In the genomic region with DNA sequence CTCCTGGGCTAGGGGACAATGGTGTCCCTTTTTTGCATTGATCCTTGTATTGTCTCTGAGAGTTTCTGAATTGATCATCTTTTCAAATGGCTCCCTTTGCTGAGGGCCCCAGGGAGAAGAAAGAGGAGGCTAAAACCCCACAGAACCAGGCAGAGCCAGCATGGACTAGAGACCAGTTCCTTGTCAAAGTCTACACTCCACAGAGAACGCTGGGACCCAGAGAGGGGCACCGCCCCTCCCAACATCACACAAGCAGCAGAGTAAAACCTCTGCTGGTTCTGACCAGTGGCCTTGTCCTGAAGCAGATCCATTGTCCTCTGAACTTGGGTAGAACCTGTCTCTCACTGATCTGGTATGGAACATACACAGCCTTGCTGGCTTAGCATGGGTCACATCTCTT, we compare ENCODE assay signal across 37 mouse cellular contexts. TPM values are rescaled to one million over a fixed set of nuclear protein-coding genes. Genes with fewer than 3 reads are reported as not detected.
DNase-seq lines count a peak whose midpoint lies in the region; ATAC-seq and TF ChIP-seq lines count a peak whose summit lies in the region.
"Had no signal": no experiment of that assay in that cellular context is flagged by ENCODE, and none has a peak within 500 bp of the region (broad histone marks: within the 10 kb centered on the region; RNA-seq: fewer than 3 reads in every experiment).

No protein-coding gene starts in this region.

- in situ Hi-C loops in CH12.LX (cut with MboI; ENCODE audit: low pct_ligation_motif_present, low pct_unique_long_range_greater_than_20kb, low sequenced_read_pairs) = no loop called here

- WGBS in forebrain, embryonic 13.5 days = 79% methylated on average over 2 of the region's 2 CpGs
- 69% methylated on average over 2 of the region's 2 CpGs for WGBS in forebrain, embryonic 12.5 days
- WGBS in midbrain, embryonic 10.5 days = 85% methylated on average over 2 of the region's 2 CpGs
- WGBS in midbrain, postnatal 0 days = 81% methylated on average over 2 of the region's 2 CpGs
- WGBS in hindbrain, embryonic 12.5 days = 85% methylated on average over 2 of the region's 2 CpGs

- H3K4me2 ChIP-seq in forebrain, embryonic 13.5 days = no peak overlapping the region
- H3K4me2 ChIP-seq in forebrain, embryonic 12.5 days = no peak overlapping the region
- H3K4me2 ChIP-seq in midbrain, postnatal 0 days (ENCODE audit: low read depth, low read length, poor library complexity, severe bottlenecking) = no peak overlapping the region
- no peak overlapping the region for H3K4me2 ChIP-seq in CH12.LX (ENCODE audit: insufficient read depth, low read depth, poor library complexity, severe bottlenecking)
- no peak overlapping the region for H3K4me2 ChIP-seq in hindbrain, embryonic 12.5 days (replicated peaks)
- H3K4me2 ChIP-seq: limb, embryonic 15.5 days; liver, embryonic 13.5 days; neural tube, embryonic 12.5 days; stomach, embryonic 15.5 days had no signal

- no peak for TF ChIP-seq EP300 in CH12.LX (IDR thresholded peaks at IDR 0.05; ENCODE audit: low read length)

- H3K9me3 ChIP-seq in forebrain, embryonic 13.5 days (replicated peaks) = no peaks in the 10 kb centered on the region
- no peaks in the 10 kb centered on the region for H3K9me3 ChIP-seq in forebrain, embryonic 12.5 days
- H3K9me3 ChIP-seq in midbrain, embryonic 10.5 days (replicated peaks) = no peaks in the 10 kb centered on the region
- H3K9me3 ChIP-seq in midbrain, postnatal 0 days (ENCODE audit: low read length) = no peaks in the 10 kb centered on the region
- no peaks in the 10 kb centered on the region for H3K9me3 ChIP-seq in CH12.LX (replicated peaks; ENCODE audit: low read length)
- H3K9me3 ChIP-seq in hindbrain, embryonic 12.5 days (replicated peaks) = no peaks in the 10 kb centered on the region
- H3K9me3 ChIP-seq: limb, embryonic 10.5 days; limb, embryonic 15.5 days; liver, embryonic 13.5 days; neural tube, embryonic 12.5 days; stomach, embryonic 15.5 days had no signal

- peak overlapping the region; percentile 88; the same call in 1 of the 2 replicates for H3K27ac ChIP-seq in forebrain, embryonic 13.5 days
- H3K27ac ChIP-seq in forebrain, embryonic 12.5 days = no peak overlapping the region
- peak overlapping the region; percentile 84 for H3K27ac ChIP-seq in midbrain, embryonic 10.5 days (replicated peaks)
- H3K27ac ChIP-seq in midbrain, postnatal 0 days (ENCODE audit: low read depth, low read length) = no peak overlapping the region
- no peak overlapping the region for H3K27ac ChIP-seq in CH12.LX (ENCODE audit: insufficient read depth, low read depth)
- peak overlapping the region; percentile 91; the same call in 1 of the 2 replicates for H3K27ac ChIP-seq in hindbrain, embryonic 12.5 days
- H3K27ac ChIP-seq: limb, embryonic 10.5 days; limb, embryonic 15.5 days; liver, embryonic 13.5 days; macrophage; stomach, embryonic 15.5 days had no signal

- no peak for ATAC-seq in forebrain, embryonic 13.5 days
- ATAC-seq in forebrain, embryonic 12.5 days (ENCODE audit: low FRiP score) = no peak
- no peak for ATAC-seq in midbrain, postnatal 0 days (ENCODE audit: low FRiP score)
- no peak for ATAC-seq in hindbrain, embryonic 12.5 days (ENCODE audit: low FRiP score)
- ATAC-seq in monocyte, adult 5-6 weeks (replicated peaks; ENCODE audit: insufficient number of reproducible peaks, low FRiP score, low TSS enrichment, poor library complexity, severe bottlenecking) = no peak
- ATAC-seq: activated CD4-positive, CD25-positive, alpha-beta regulatory T cell, adult 4 months; forebrain, postnatal 0 days; lung, postnatal 0 days had no signal

- dilution Hi-C loops in CH12.LX (cut with MboI; ENCODE audit: extremely low pct_ligation_motif_present, extremely low pct_unique_long_range_greater_than_20kb, low sequenced_read_pairs) = no loop called here

- no peak for DNase-seq in midbrain, embryonic 10.5 days (ENCODE audit: low spot score)
- DNase-seq in midbrain, postnatal 0 days (ENCODE audit: low spot score) = no peak
- DNase-seq in CH12.LX (ENCODE audit: extremely low read depth) = no peak
- no peak for DNase-seq in heart, adult 18-20 months
- DNase-seq: adrenal gland, adult 2 months; adrenal gland, postnatal 36 days; cerebellum, adult 2 months; cerebellum, postnatal 14 days; forebrain, postnatal 0 days; gastrocnemius, postnatal 10 days; heart, postnatal 14 days; kidney, adult 11 months; kidney, postnatal 14 days; layer of hippocampus, adult 9-11 months; liver, embryonic 13.5 days; lung, adult 18-20 months; retina, postnatal 1 day; right cerebral cortex, postnatal 25 days; thymus, postnatal 14 days had no signal

- H3K4me3 ChIP-seq in forebrain, embryonic 13.5 days = no peak overlapping the region
- H3K4me3 ChIP-seq in forebrain, embryonic 12.5 days (replicated peaks) = no peak overlapping the region
- H3K4me3 ChIP-seq in midbrain, embryonic 10.5 days = no peak overlapping the region
- no peak overlapping the region for H3K4me3 ChIP-seq in midbrain, postnatal 0 days (ENCODE audit: low read depth, low read length)
- no peak overlapping the region for H3K4me3 ChIP-seq in CH12.LX (replicated peaks in 1 of 3; ENCODE audit: low read depth in 2 of 3, low read length in 2 of 3, poor library complexity in 1 of 3)
- no peak overlapping the region for H3K4me3 ChIP-seq in hindbrain, embryonic 12.5 days
- H3K4me3 ChIP-seq: erythroblast, embryonic 14.5 days; limb, embryonic 10.5 days; limb, embryonic 15.5 days; liver, embryonic 13.5 days; myocyte; neural tube, embryonic 12.5 days; stomach, embryonic 15.5 days had no signal

- no peaks in the 10 kb centered on the region for H3K27me3 ChIP-seq in forebrain, embryonic 13.5 days
- H3K27me3 ChIP-seq in forebrain, embryonic 12.5 days = peaks cover under 1% of the 10 kb centered on the region; the same call in 1 of the 2 replicates
- peaks cover 1% of the 10 kb centered on the region; the same call in 1 of the 2 replicates for H3K27me3 ChIP-seq in midbrain, embryonic 10.5 days (ENCODE audit: low read depth, poor library complexity, severe bottlenecking)
- H3K27me3 ChIP-seq in midbrain, postnatal 0 days (ENCODE audit: insufficient read depth, low read length) = no peaks in the 10 kb centered on the region
- no peaks in the 10 kb centered on the region for H3K27me3 ChIP-seq in CH12.LX (replicated peaks)
- H3K27me3 ChIP-seq in hindbrain, embryonic 12.5 days = no peaks in the 10 kb centered on the region
- H3K27me3 ChIP-seq: neural tube, embryonic 12.5 days; stomach, embryonic 15.5 days had no signal

- peaks cover 35% of the 10 kb centered on the region for H3K36me3 ChIP-seq in forebrain, embryonic 13.5 days (ENCODE audit: poor library complexity, severe bottlenecking)
- H3K36me3 ChIP-seq in forebrain, embryonic 12.5 days (replicated peaks) = peaks cover 31% of the 10 kb centered on the region
- H3K36me3 ChIP-seq in midbrain, embryonic 10.5 days = peaks cover 34% of the 10 kb centered on the region
- H3K36me3 ChIP-seq in midbrain, postnatal 0 days (ENCODE audit: insufficient read depth, low read length) = peaks cover 17% of the 10 kb centered on the region
- H3K36me3 ChIP-seq in CH12.LX (replicated peaks in 1 of 2; ENCODE audit: control insufficient read depth in 1 of 2, insufficient read depth in 1 of 2, low read length in 1 of 2) = peaks cover 27 to 39% of the 10 kb centered on the region in 2 experiments
- H3K36me3 ChIP-seq in hindbrain, embryonic 12.5 days = peaks cover 27% of the 10 kb centered on the region

- no peak overlapping the region for H3K9ac ChIP-seq in forebrain, embryonic 13.5 days
- no peak overlapping the region for H3K9ac ChIP-seq in forebrain, embryonic 12.5 days
- H3K9ac ChIP-seq in midbrain, postnatal 0 days (replicated peaks; ENCODE audit: low read length, poor library complexity, severe bottlenecking) = no peak overlapping the region
- peak overlapping the region; percentile 14 for H3K9ac ChIP-seq in CH12.LX (ENCODE audit: insufficient read depth, low read depth)
- H3K9ac ChIP-seq in hindbrain, embryonic 12.5 days = no peak overlapping the region
- H3K9ac ChIP-seq: forebrain, postnatal 0 days; limb, embryonic 15.5 days; liver, embryonic 13.5 days; neural tube, embryonic 12.5 days; stomach, embryonic 15.5 days had no signal

- no peaks in the 10 kb centered on the region for H3K79me2 ChIP-seq in CH12.LX (replicated peaks; ENCODE audit: control insufficient read depth, extremely low read depth, insufficient read depth, poor library complexity, severe bottlenecking)

- peaks cover 47% of the 10 kb centered on the region for H3K4me1 ChIP-seq in forebrain, embryonic 13.5 days
- peaks cover 48% of the 10 kb centered on the region for H3K4me1 ChIP-seq in forebrain, embryonic 12.5 days
- H3K4me1 ChIP-seq in midbrain, embryonic 10.5 days = peaks cover 69% of the 10 kb centered on the region
- no peaks in the 10 kb centered on the region for H3K4me1 ChIP-seq in midbrain, postnatal 0 days (ENCODE audit: insufficient read depth, low read length)
- H3K4me1 ChIP-seq in CH12.LX (ENCODE audit: control insufficient read depth in 1 of 2, insufficient read depth in 2 of 2) = peaks cover 25 to 49% of the 10 kb centered on the region in 2 experiments
- H3K4me1 ChIP-seq in hindbrain, embryonic 12.5 days = peaks cover 59% of the 10 kb centered on the region
- H3K4me1 ChIP-seq: liver, embryonic 13.5 days; stomach, embryonic 15.5 days had no signal

- TF ChIP-seq RAD21 in CH12.LX (IDR thresholded peaks at IDR 0.05; ENCODE audit: low read depth, low read length) = no peak

- no peak for TF ChIP-seq CTCF in midbrain, postnatal 0 days (IDR thresholded peaks at IDR 0.05)
- no peak for TF ChIP-seq CTCF in CH12.LX (conservative IDR thresholded peaks at IDR 0.05 in 1 of 2, IDR thresholded peaks at IDR 0.05 in 1 of 2; ENCODE audit: low read depth in 2 of 2, low read length in 2 of 2)

- TF ChIP-seq POLR2A in CH12.LX (IDR thresholded peaks at IDR 0.05; ENCODE audit: low read depth, low read length) = no peak

RNA-seq across cellular contexts. Expression of gene Nhlh1, which starts 4.7 kb away (rescaled TPM):
- polyA plus RNA-seq in forebrain, embryonic 13.5 days (2015; fragmentation: Nextera tagmentation; extraction: Ambion mirVana) = 7.3 and 7.8 TPM in 2 replicates
- 9.0 and 9.8 TPM in 2 replicates for polyA plus RNA-seq in forebrain, embryonic 12.5 days (2016; fragmentation: Nextera tagmentation; extraction: Ambion mirVana)
- 5.5 and 6.9 TPM in 2 replicates for polyA plus RNA-seq in midbrain, embryonic 10.5 days (2016; fragmentation: Nextera tagmentation; extraction: Ambion mirVana)
- total RNA-seq in midbrain, postnatal 0 days (2014; rRNA removed) = 0.38 and 3.6 TPM in 2 replicates
- 0.12 TPM in 1 of 2 replicates, not detected in the other for polyA plus RNA-seq in midbrain, postnatal 0 days (2015; fragmentation: Nextera tagmentation; extraction: Ambion mirVana)
- not detected in 2 replicates for total RNA-seq in CH12.LX (2012; rRNA removed)
- total RNA-seq in CH12.LX (2014; rRNA removed) = not detected in 2 replicates
- polyA plus RNA-seq in CH12.LX (2012; ENCODE audit: insufficient read length, low read depth) = 0.16 TPM in 1 of 2 replicates, not detected in the other
- 14.5 and 15.3 TPM in 2 replicates for polyA plus RNA-seq in hindbrain, embryonic 12.5 days (2016; fragmentation: Nextera tagmentation; extraction: Ambion mirVana)
- not detected in 3 replicates for total RNA-seq in monocyte, adult 5-6 weeks (2017)
- not detected for total RNA-seq in heart, adult 18-20 months (2021)
- total RNA-seq: adrenal gland, adult 2 months; adrenal gland, postnatal 36 days; gastrocnemius, postnatal 10 days; heart, postnatal 14 days; megakaryocyte-erythroid progenitor cell, adult 5-6 weeks had no signal
- polyA plus RNA-seq: activated CD4-positive, CD25-positive, alpha-beta regulatory T cell, adult 4 months; adrenal gland, adult 2 months; erythroblast, embryonic 14.5 days; gonadal fat pad, adult 2 months; heart, embryonic 14.5 days; kidney, embryonic 14.5 days; limb, embryonic 10.5 days; liver, embryonic 13.5 days; lung, postnatal 0 days; macrophage; stomach, embryonic 15.5 days; urinary bladder, adult 2 months had no signal

RNA-seq across cellular contexts. Expression of gene Copa, which starts 20.2 kb away (rescaled TPM):
- 174 and 194 TPM in 2 replicates for polyA plus RNA-seq in forebrain, embryonic 13.5 days (2015; fragmentation: Nextera tagmentation; extraction: Ambion mirVana)
- polyA plus RNA-seq in forebrain, embryonic 12.5 days (2016; fragmentation: Nextera tagmentation; extraction: Ambion mirVana) = 199 and 222 TPM in 2 replicates
- 175 and 206 TPM in 2 replicates for polyA plus RNA-seq in midbrain, embryonic 10.5 days (2016; fragmentation: Nextera tagmentation; extraction: Ambion mirVana)
- 207 and 225 TPM in 2 replicates for total RNA-seq in midbrain, postnatal 0 days (2014; rRNA removed)
- 149 and 155 TPM in 2 replicates for polyA plus RNA-seq in midbrain, postnatal 0 days (2015; fragmentation: Nextera tagmentation; extraction: Ambion mirVana)
- total RNA-seq in CH12.LX (2012; rRNA removed) (158 and 165 TPM in 2 replicates), CH12.LX (2014; rRNA removed) (155 and 157 TPM in 2 replicates)
- 160 and 165 TPM in 2 replicates for polyA plus RNA-seq in CH12.LX (2012; ENCODE audit: insufficient read length, low read depth)
- polyA plus RNA-seq in hindbrain, embryonic 12.5 days (2016; fragmentation: Nextera tagmentation; extraction: Ambion mirVana) = 233 and 256 TPM in 2 replicates
- 154 to 190 TPM (median 159 TPM) in 3 replicates for total RNA-seq in monocyte, adult 5-6 weeks (2017)
- 100 to 1,000 TPM; 106 to 108 TPM for total RNA-seq in heart, adult 18-20 months (2021)

RNA-seq across cellular contexts. Expression of gene Ncstn, which starts 20.5 kb away (rescaled TPM):
- 95.5 and 106 TPM in 2 replicates for polyA plus RNA-seq in forebrain, embryonic 13.5 days (2015; fragmentation: Nextera tagmentation; extraction: Ambion mirVana)
- polyA plus RNA-seq in forebrain, embryonic 12.5 days (2016; fragmentation: Nextera tagmentation; extraction: Ambion mirVana) = 107 and 111 TPM in 2 replicates
- polyA plus RNA-seq in midbrain, embryonic 10.5 days (2016; fragmentation: Nextera tagmentation; extraction: Ambion mirVana) = 106 and 129 TPM in 2 replicates
- 70.3 and 78.7 TPM in 2 replicates for total RNA-seq in midbrain, postnatal 0 days (2014; rRNA removed)
- polyA plus RNA-seq in midbrain, postnatal 0 days (2015; fragmentation: Nextera tagmentation; extraction: Ambion mirVana) = 93.3 and 93.7 TPM in 2 replicates
- total RNA-seq in CH12.LX (2012; rRNA removed) = 21.5 and 24.5 TPM in 2 replicates
- total RNA-seq in CH12.LX (2014; rRNA removed) = 12.4 and 15.0 TPM in 2 replicates
- polyA plus RNA-seq in CH12.LX (2012; ENCODE audit: insufficient read length, low read depth) = 52.4 and 56.1 TPM in 2 replicates
- polyA plus RNA-seq in hindbrain, embryonic 12.5 days (2016; fragmentation: Nextera tagmentation; extraction: Ambion mirVana) = 128 and 132 TPM in 2 replicates
- total RNA-seq in monocyte, adult 5-6 weeks (2017) = 47.2 to 70.4 TPM (median 56.3 TPM) in 3 replicates
- 10 to 100 TPM; 39.5 to 43.8 TPM for total RNA-seq in heart, adult 18-20 months (2021)

RNA-seq across cellular contexts. Expression of gene Vangl2, which starts 33.9 kb away (rescaled TPM):
- polyA plus RNA-seq in forebrain, embryonic 13.5 days (2015; fragmentation: Nextera tagmentation; extraction: Ambion mirVana) = 55.0 and 55.4 TPM in 2 replicates
- polyA plus RNA-seq in forebrain, embryonic 12.5 days (2016; fragmentation: Nextera tagmentation; extraction: Ambion mirVana) = 61.9 and 63.2 TPM in 2 replicates
- polyA plus RNA-seq in midbrain, embryonic 10.5 days (2016; fragmentation: Nextera tagmentation; extraction: Ambion mirVana) = 49.1 and 55.4 TPM in 2 replicates
- total RNA-seq in midbrain, postnatal 0 days (2014; rRNA removed) = 85.8 and 115 TPM in 2 replicates
- 43.1 and 44.2 TPM in 2 replicates for polyA plus RNA-seq in midbrain, postnatal 0 days (2015; fragmentation: Nextera tagmentation; extraction: Ambion mirVana)
- total RNA-seq in CH12.LX (2012; rRNA removed) (5.0 and 7.3 TPM in 2 replicates), CH12.LX (2014; rRNA removed) (3.6 and 4.1 TPM in 2 replicates)
- polyA plus RNA-seq in CH12.LX (2012; ENCODE audit: insufficient read length, low read depth) = 7.9 and 9.4 TPM in 2 replicates
- polyA plus RNA-seq in hindbrain, embryonic 12.5 days (2016; fragmentation: Nextera tagmentation; extraction: Ambion mirVana) = 60.4 and 68.6 TPM in 2 replicates
- total RNA-seq in monocyte, adult 5-6 weeks (2017) = 0.67 to 2.7 TPM (median 1.2 TPM) in 3 replicates
- under 1 TPM; 0.77 to 0.95 TPM for total RNA-seq in heart, adult 18-20 months (2021)

Comparison
In these comparisons a context has a peak if more than half of its experiments do, and no peak if none do; other contexts are left out.
1. H3K27ac ChIP-seq: peak in forebrain, embryonic 13.5 days (single experiment), midbrain, embryonic 10.5 days (single experiment) and hindbrain, embryonic 12.5 days (single experiment); none in forebrain, embryonic 12.5 days (single experiment), midbrain, postnatal 0 days (single experiment) and CH12.LX (single experiment).